Mouse (Mus musculus) thymus, adult 2 months (tissue): ENCODE measurements around the gene Tbc1d32.

Experiments used
- CTCF ChIP-seq: fragments of 200-500 bp; IDR thresholded peaks from 2 replicates; pipeline ENCODE4 v1.5.1; 2012; ENCODE audit warnings: mild to moderate bottlenecking, control low read depth, low read length, moderate library complexity, borderline replicate concordance; ENCODE audit not compliant: control insufficient read depth, poor library complexity, insufficient read depth; ENCODE audit errors: extremely low read depth
- POLR2A ChIP-seq: fragments of 200-500 bp; IDR thresholded peaks from 2 replicates; pipeline ENCODE4 v1.6.1; 2012; ENCODE audit warnings: mild to moderate bottlenecking, low read length, control low read depth, moderate library complexity; ENCODE audit not compliant: control insufficient read depth, poor library complexity, insufficient read depth; ENCODE audit errors: extremely low read depth

DNA sequence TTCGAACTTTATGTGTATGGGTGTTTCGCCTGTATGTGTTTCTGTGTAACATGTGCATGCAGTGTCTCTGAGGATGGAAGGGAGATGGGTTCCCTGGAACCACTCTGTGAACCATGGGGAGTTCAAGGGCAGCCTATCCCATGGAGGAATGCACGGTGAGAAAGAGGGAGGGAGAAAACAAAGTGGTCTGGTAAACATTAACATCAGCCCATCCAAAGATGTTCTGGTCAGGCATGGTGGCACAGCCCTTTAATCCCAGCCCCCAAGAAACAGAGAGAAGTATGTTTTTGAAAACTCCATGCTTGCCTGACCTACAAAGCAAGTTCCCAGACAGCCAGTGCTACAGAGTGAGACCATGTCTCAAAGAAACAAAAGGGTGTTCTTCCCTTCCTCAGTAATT is 12.7 kb downstream of the Tbc1d32 start:
- no peak for TF ChIP-seq POLR2A
- TF ChIP-seq CTCF = no peak
